Comparison of ENCODE assay signal across 8 mouse cellular contexts in the genomic region with DNA sequence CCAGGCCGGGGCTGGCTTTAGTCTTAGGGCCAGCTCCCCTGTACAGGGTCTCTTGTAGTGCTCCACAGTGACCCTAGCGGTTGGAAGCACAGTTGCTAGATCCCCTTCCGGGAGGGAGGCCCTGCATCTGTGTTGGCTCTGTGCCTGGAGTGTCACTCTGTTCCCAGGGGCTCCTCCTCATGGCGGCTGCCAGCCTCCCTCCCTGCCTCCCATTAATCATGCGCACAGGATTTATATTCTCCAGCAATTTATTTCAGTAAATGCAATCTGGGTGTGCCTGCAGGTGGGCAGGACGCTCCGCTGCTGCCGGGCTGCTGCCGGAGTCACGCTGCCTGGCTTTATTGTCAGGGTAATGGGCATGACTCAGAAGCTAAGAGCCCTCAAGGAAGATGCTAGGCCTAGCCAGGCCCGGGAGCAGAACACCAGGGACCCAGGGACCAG. TPM values are rescaled to one million over a fixed set of nuclear protein-coding genes. Genes with fewer than 3 reads are reported as not detected.
DNase-seq lines count a peak whose midpoint lies in the region; ATAC-seq and TF ChIP-seq lines count a peak whose summit lies in the region.

No protein-coding gene starts in this region.

- CTCF ChIA-PET in Patski (lab: Charles Lee): interaction anchor here (0.7 to 4.3 kb wide), 4 partner anchors 11 to 136 kb away, joined by 3 to 37 read pairs (median 4); no protein-coding TSS in a partner anchor

- H3K27me3 ChIP-seq in Patski: no peaks in the 10 kb centered on the region
- no peaks in the 10 kb centered on the region for H3K27me3 ChIP-seq in forebrain, embryonic 16.5 days (replicated peaks; ENCODE audit: control insufficient read depth, insufficient read depth, low read length)
- peaks cover 66% of the 10 kb centered on the region for H3K27me3 ChIP-seq in hindbrain, embryonic 10.5 days (ENCODE audit: insufficient read depth, poor library complexity, severe bottlenecking)
- no peaks in the 10 kb centered on the region for H3K27me3 ChIP-seq in midbrain, embryonic 14.5 days (ENCODE audit: control insufficient read depth, insufficient read depth, low read length)

- peak overlapping the region; percentile 24 for H3K4me2 ChIP-seq in forebrain, embryonic 16.5 days (ENCODE audit: low read length)
- H3K4me2 ChIP-seq in midbrain, embryonic 14.5 days (ENCODE audit: low read length): peak overlapping the region; percentile 21; the same call in 1 of the 2 replicates

- 5% methylated on average over 11 of the region's 11 CpGs for WGBS in forebrain, embryonic 16.5 days
- 18% methylated on average over 11 of the region's 11 CpGs for WGBS in hindbrain, embryonic 10.5 days
- 4% methylated on average over 11 of the region's 11 CpGs for whole genome bisulfite sequencing in midbrain, embryonic 14.5 days

- H3K9me3 ChIP-seq in forebrain, embryonic 16.5 days (ENCODE audit: control insufficient read depth, low read length): no peaks in the 10 kb centered on the region
- no peaks in the 10 kb centered on the region for H3K9me3 ChIP-seq in hindbrain, embryonic 10.5 days
- H3K9me3 ChIP-seq in midbrain, embryonic 14.5 days (ENCODE audit: control insufficient read depth, low read length): no peaks in the 10 kb centered on the region

- in situ Hi-C loops in Patski (cut with MboI; ENCODE audit: low pct_unique_long_range_greater_than_20kb): loop anchor here (10.0 kb wide), 1 partner anchor 731 kb away; no protein-coding TSS in a partner anchor

- peak overlapping the region; percentile 19 for H3K27ac ChIP-seq in forebrain, embryonic 16.5 days (ENCODE audit: low read length)
- peak overlapping the region; percentile 3; the same call in 1 of the 2 replicates for H3K27ac ChIP-seq in hindbrain, embryonic 10.5 days
- H3K27ac ChIP-seq in midbrain, embryonic 14.5 days (replicated peaks; ENCODE audit: low read depth, low read length): no peak overlapping the region

- ATAC-seq in Patski: peak; percentile 68
- peak; percentile 91 for ATAC-seq in forebrain, embryonic 16.5 days
- peak; percentile 83 for ATAC-seq in midbrain, embryonic 14.5 days (ENCODE audit: low FRiP score, low TSS enrichment)

- no peak for TF ChIP-seq CTCF in Patski (IDR thresholded peaks at IDR 0.05)

- DNase-seq in 3T3-L1 (ENCODE audit: low read depth, low spot score) (peak; percentile 46), Patski (ENCODE audit: low read depth, low spot score) (peak; percentile 89)
- DNase-seq in hindbrain, embryonic 10.5 days (ENCODE audit: low spot score): peak; percentile 69
- peak; percentile 62 to 85 for DNase-seq in left cerebral cortex, postnatal 10 days (ENCODE audit: extremely low spot score in 1 of 2, low spot score in 2 of 2)
- peak; percentile 88 for DNase-seq in midbrain, embryonic 14.5 days
- peak; percentile 68 for DNase-seq in testis, postnatal 10 days (ENCODE audit: low spot score)
- no peak for DNase-seq in spleen, postnatal 4 days (ENCODE audit: low spot score in 2 of 2)

- peaks cover 15% of the 10 kb centered on the region for H3K4me1 ChIP-seq in forebrain, embryonic 16.5 days (replicated peaks; ENCODE audit: control insufficient read depth, insufficient read depth, low read length)
- H3K4me1 ChIP-seq in hindbrain, embryonic 10.5 days (replicated peaks): peaks cover 42% of the 10 kb centered on the region
- peaks cover 25% of the 10 kb centered on the region for H3K4me1 ChIP-seq in midbrain, embryonic 14.5 days (ENCODE audit: control insufficient read depth, insufficient read depth, low read length)

- H3K4me3 ChIP-seq in forebrain, embryonic 16.5 days (replicated peaks; ENCODE audit: low read length): no peak overlapping the region
- H3K4me3 ChIP-seq in hindbrain, embryonic 10.5 days: peak overlapping the region; percentile 18; the same call in 1 of the 2 replicates
- H3K4me3 ChIP-seq in midbrain, embryonic 14.5 days (replicated peaks; ENCODE audit: low read depth, low read length): no peak overlapping the region

- H3K36me3 ChIP-seq in forebrain, embryonic 16.5 days (ENCODE audit: control insufficient read depth, insufficient read depth): no peaks in the 10 kb centered on the region
- H3K36me3 ChIP-seq in hindbrain, embryonic 10.5 days: no peaks in the 10 kb centered on the region
- no peaks in the 10 kb centered on the region for H3K36me3 ChIP-seq in midbrain, embryonic 14.5 days (ENCODE audit: control insufficient read depth, insufficient read depth, low read length)

- POLR2A ChIA-PET in Patski (lab: Charles Lee): interaction anchor here (0.9 kb wide), 1 partner anchor 11 kb away, joined by 3 read pairs; no protein-coding TSS in a partner anchor

- H3K9ac ChIP-seq in forebrain, embryonic 16.5 days (replicated peaks; ENCODE audit: low read depth, low read length): no peak overlapping the region
- no peak overlapping the region; the same call in 1 of the 2 replicates for H3K9ac ChIP-seq in midbrain, embryonic 14.5 days (replicated peaks; ENCODE audit: low read length)

- intact Hi-C loops in left cerebral cortex, postnatal 10 days (cut with DNase I): no loop called here

RNA-seq across cellular contexts. Expression of a gene that starts 7.2 kb away (rescaled TPM):
- 0.06 TPM for polyA plus RNA-seq in Patski (2021)
- polyA plus RNA-seq in forebrain, embryonic 16.5 days (2015; fragmentation: Nextera tagmentation; extraction: Ambion mirVana): 2.8 and 3.1 TPM in 2 replicates
- 0.34 and 5.8 TPM in 2 replicates for polyA plus RNA-seq in hindbrain, embryonic 10.5 days (2016; fragmentation: Nextera tagmentation; extraction: Ambion mirVana)
- 1 to 10 TPM; 2.2 to 2.8 TPM for total RNA-seq in left cerebral cortex, postnatal 10 days (2021)
- polyA plus RNA-seq in midbrain, embryonic 14.5 days (2014; fragmentation: Nextera tagmentation; extraction: Ambion mirVana): 0.32 TPM in 1 of 2 replicates, not detected in the other

RNA-seq across cellular contexts. Expression of a gene that starts 14.5 kb away (rescaled TPM):
- polyA plus RNA-seq in Patski (2021): not detected
- polyA plus RNA-seq in forebrain, embryonic 16.5 days (2015; fragmentation: Nextera tagmentation; extraction: Ambion mirVana): not detected in 2 replicates
- polyA plus RNA-seq in hindbrain, embryonic 10.5 days (2016; fragmentation: Nextera tagmentation; extraction: Ambion mirVana): 0.10 TPM in 1 of 2 replicates, not detected in the other
- total RNA-seq in left cerebral cortex, postnatal 10 days (2021): not detected
- polyA plus RNA-seq in midbrain, embryonic 14.5 days (2014; fragmentation: Nextera tagmentation; extraction: Ambion mirVana): not detected in 2 replicates

RNA-seq across cellular contexts. Expression of a gene that starts 19.6 kb away (rescaled TPM):
- polyA plus RNA-seq in Patski (2021): 0.45 TPM
- polyA plus RNA-seq in forebrain, embryonic 16.5 days (2015; fragmentation: Nextera tagmentation; extraction: Ambion mirVana): 13.4 and 25.3 TPM in 2 replicates
- 5.4 and 21.9 TPM in 2 replicates for polyA plus RNA-seq in hindbrain, embryonic 10.5 days (2016; fragmentation: Nextera tagmentation; extraction: Ambion mirVana)
- 1 to 10 TPM; 4.6 to 6.5 TPM for total RNA-seq in left cerebral cortex, postnatal 10 days (2021)
- 5.1 and 5.3 TPM in 2 replicates for polyA plus RNA-seq in midbrain, embryonic 14.5 days (2014; fragmentation: Nextera tagmentation; extraction: Ambion mirVana)

RNA-seq across cellular contexts. Expression of a gene that starts 28.6 kb away (rescaled TPM):
- not detected for polyA plus RNA-seq in Patski (2021)
- not detected in 2 replicates for polyA plus RNA-seq in forebrain, embryonic 16.5 days (2015; fragmentation: Nextera tagmentation; extraction: Ambion mirVana)
- 0.37 and 1.3 TPM in 2 replicates for polyA plus RNA-seq in hindbrain, embryonic 10.5 days (2016; fragmentation: Nextera tagmentation; extraction: Ambion mirVana)
- total RNA-seq in left cerebral cortex, postnatal 10 days (2021): not detected
- polyA plus RNA-seq in midbrain, embryonic 14.5 days (2014; fragmentation: Nextera tagmentation; extraction: Ambion mirVana): not detected in 2 replicates

RNA-seq across cellular contexts. Expression of a gene that starts 37.8 kb away (rescaled TPM):
- polyA plus RNA-seq in Patski (2021): 136 TPM
- 88.1 and 93.6 TPM in 2 replicates for polyA plus RNA-seq in forebrain, embryonic 16.5 days (2015; fragmentation: Nextera tagmentation; extraction: Ambion mirVana)
- 172 and 173 TPM in 2 replicates for polyA plus RNA-seq in hindbrain, embryonic 10.5 days (2016; fragmentation: Nextera tagmentation; extraction: Ambion mirVana)
- 10 to 100 TPM; 83.2 to 84.2 TPM for total RNA-seq in left cerebral cortex, postnatal 10 days (2021)
- polyA plus RNA-seq in midbrain, embryonic 14.5 days (2014; fragmentation: Nextera tagmentation; extraction: Ambion mirVana): 53.5 and 75.5 TPM in 2 replicates

Comparison
In these comparisons a context has a peak if more than half of its experiments do, and no peak if none do; other contexts are left out.
1. DNase-seq: peak in 3T3-L1 (single experiment), Patski (single experiment), hindbrain, embryonic 10.5 days (single experiment), left cerebral cortex, postnatal 10 days (2 of 2), midbrain, embryonic 14.5 days (single experiment) and testis, postnatal 10 days (single experiment); none in spleen, postnatal 4 days (0 of 2).
2. Peak in every context shown above with its lines, with median percentiles within 50 percentile points of each other: ATAC-seq.